Mouse (Mus musculus): ENCODE results near the gene Clec2i. TPM values are rescaled to one million over a fixed set of nuclear protein-coding genes. Genes with fewer than 3 reads are reported as not detected.
"Not testable (repeated sequence)": the region's sequence is repeated elsewhere in the genome, so short reads cannot be mapped to it uniquely, and the experiment has no call there.

The Clec2i gene
- total and polyA plus RNA-seq, 3 experiments = not detected

DNA sequence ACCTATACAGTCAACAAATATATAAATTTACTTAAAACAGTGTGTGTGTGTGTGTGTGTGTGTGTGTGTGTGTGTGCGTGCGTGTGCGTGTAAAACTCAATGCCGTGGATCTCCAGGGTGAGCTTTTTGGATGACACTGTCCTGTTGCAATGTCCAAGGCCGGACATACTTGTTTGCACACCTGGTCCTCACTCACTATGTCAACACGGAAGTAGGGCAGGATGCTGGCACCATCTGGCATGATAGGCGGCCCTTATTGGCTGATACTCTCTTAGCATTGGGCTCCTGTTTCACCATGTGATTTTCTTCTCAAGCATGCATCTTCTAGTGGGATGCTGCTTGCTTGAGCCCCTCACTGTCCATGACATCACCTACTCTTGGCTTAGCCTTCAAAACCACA, 47.5 kb upstream of the Clec2i start:
- Histone ChIP-seq H3K27ac (ENCODE audit: control insufficient read depth, low read depth, low read length) (no peak overlapping the region), H3K27me3 (ENCODE audit: control insufficient read depth in 1 of 2, insufficient read depth in 2 of 2, low read length in 2 of 2) (no peaks in the 10 kb centered on the region), H3K4me1 (ENCODE audit: control insufficient read depth in 1 of 2, insufficient read depth in 2 of 2, low read length in 2 of 2) (peaks cover 0 to 19% of the 10 kb centered on the region in 2 experiments; a peak in 3 of 4 replicates), H3K9me3 (replicated peaks; ENCODE audit: insufficient read depth, low read length) (no peaks in the 10 kb centered on the region), H3K4me3 (ENCODE audit: control insufficient read depth in 1 of 2, insufficient read depth in 1 of 2, low read depth in 2 of 2, low read length in 2 of 2) (peak overlapping the region; percentile 46 to 62; a peak in 3 of 4 replicates), H3K36me3 (ENCODE audit: control insufficient read depth in 1 of 2, insufficient read depth in 2 of 2, low read length in 2 of 2) (peaks cover 0 to 12% of the 10 kb centered on the region in 2 experiments; a peak in 2 of 4 replicates), H3K9ac (ENCODE audit: control insufficient read depth, low read depth, low read length, poor library complexity, severe bottlenecking) (no peak overlapping the region), H3K79me2 (ENCODE audit: control insufficient read depth, insufficient read depth, low read length, poor library complexity) (no peaks in the 10 kb centered on the region; the same call in 1 of the 2 replicates)
- TF ChIP-seq MXI1 (IDR thresholded peaks at IDR 0.05; ENCODE audit: low read depth, low read length) = peak; percentile 37; the same call in 1 of the 2 replicates
- TF ChIP-seq USF1 (IDR thresholded peaks at IDR 0.05; ENCODE audit: low read depth, low read length) = peak; percentile 43; the same call in 1 of the 2 replicates
- TF ChIP-seq POLR2AphosphoS5 (IDR thresholded peaks at IDR 0.05; ENCODE audit: borderline replicate concordance, low read depth, low read length) = no peak
- peak; percentile 74; the same call in 1 of the 2 replicates for TF ChIP-seq ELF1 (IDR thresholded peaks at IDR 0.05; ENCODE audit: low read depth, low read length)
- TF ChIP-seq CHD1 (IDR thresholded peaks at IDR 0.05; ENCODE audit: low read depth, low read length) = no peak
- peak; percentile 66 for DNase-seq (ENCODE audit: low read depth, low spot score)

DNA sequence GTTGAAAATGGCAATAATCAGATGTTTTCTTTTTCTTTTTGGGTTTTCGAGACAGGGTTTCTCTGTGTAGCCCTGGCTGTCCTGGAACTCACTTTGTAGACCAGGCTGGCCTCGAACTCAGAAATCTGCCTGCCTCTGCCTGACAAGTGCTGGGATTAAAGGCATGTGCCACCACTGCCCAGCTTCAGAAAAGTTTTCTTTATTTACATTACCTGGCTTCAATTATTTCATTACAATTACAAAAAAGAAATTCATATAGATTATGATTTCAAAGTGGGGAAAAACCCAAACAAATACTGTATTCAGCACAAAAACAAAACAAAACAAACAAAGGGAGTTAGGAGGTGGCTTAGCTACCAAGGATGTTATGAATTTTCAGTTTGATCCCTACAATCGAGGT, 46.7 kb upstream of the Clec2i start:
- H3K27me3 ChIP-seq (ENCODE audit: control insufficient read depth in 1 of 2, insufficient read depth in 2 of 2, low read length in 2 of 2); H3K9ac ChIP-seq (ENCODE audit: control insufficient read depth, low read depth, low read length, poor library complexity, severe bottlenecking); H3K79me2 ChIP-seq (ENCODE audit: control insufficient read depth, insufficient read depth, low read length, poor library complexity); H3K27ac ChIP-seq (ENCODE audit: control insufficient read depth, low read depth, low read length); H3K4me3 ChIP-seq (ENCODE audit: control insufficient read depth in 1 of 2, insufficient read depth in 1 of 2, low read depth in 2 of 2, low read length in 2 of 2); H3K9me3 ChIP-seq (replicated peaks; ENCODE audit: insufficient read depth, low read length): not testable (repeated sequence)
- peaks cover 0 to 11% of the 10 kb centered on the region in 2 experiments; a peak in 2 of 4 replicates for H3K36me3 ChIP-seq (ENCODE audit: control insufficient read depth in 1 of 2, insufficient read depth in 2 of 2, low read length in 2 of 2)
- peak; percentile 45 for DNase-seq (ENCODE audit: low read depth, low spot score)
- H3K4me1 ChIP-seq (ENCODE audit: control insufficient read depth in 1 of 2, insufficient read depth in 2 of 2, low read length in 2 of 2) = peaks cover 2 to 14% of the 10 kb centered on the region in 2 experiments; a peak in 3 of 4 replicates
- peak; percentile 98 for TF ChIP-seq TBP (IDR thresholded peaks at IDR 0.05; ENCODE audit: low read depth, low read length)

- H3K4me1 ChIP-seq (ENCODE audit: control insufficient read depth in 1 of 2, insufficient read depth in 2 of 2, low read length in 2 of 2) = peaks cover 2 to 14% of the 10 kb centered on the region in 2 experiments; a peak in 3 of 4 replicates
- TF ChIP-seq ZNF384 (IDR thresholded peaks at IDR 0.05; ENCODE audit: low read depth, low read length) (no peak), MYC (IDR thresholded peaks at IDR 0.05; ENCODE audit: low read depth, low read length) (peak; percentile 52), TAL1 (IDR thresholded peaks at IDR 0.05; ENCODE audit: low read length) (peak; percentile 21), SIN3A (IDR thresholded peaks at IDR 0.05; ENCODE audit: low read length) (no peak), MXI1 (IDR thresholded peaks at IDR 0.05; ENCODE audit: low read depth, low read length) (0 out of 2 replicates have a peak, but pooled peaks have one; percentile 10), USF1 (IDR thresholded peaks at IDR 0.05; ENCODE audit: low read depth, low read length) (peak; percentile 39; the same call in 1 of the 2 replicates), TCF12 (IDR thresholded peaks at IDR 0.05; ENCODE audit: low read depth, low read length) (0 out of 2 replicates have a peak, but pooled peaks have one; percentile 6)
Observed at GRCm38 (mm10) chr6:128841327-128842089, 45.9 kb upstream of the Clec2i start.

More at GRCm38 (mm10) chr6:128841327-128842089, 45.9 kb upstream of the Clec2i start:
- Histone ChIP-seq H3K79me2 (ENCODE audit: control insufficient read depth, insufficient read depth, low read length, poor library complexity) (no peaks in the 10 kb centered on the region; the same call in 1 of the 2 replicates), H3K36me3 (ENCODE audit: control insufficient read depth in 1 of 2, insufficient read depth in 2 of 2, low read length in 2 of 2) (peaks cover 0 to 11% of the 10 kb centered on the region in 2 experiments; a peak in 2 of 4 replicates), H3K27me3 (ENCODE audit: control insufficient read depth in 1 of 2, insufficient read depth in 2 of 2, low read length in 2 of 2) (no peaks in the 10 kb centered on the region), H3K9me3 (replicated peaks; ENCODE audit: insufficient read depth, low read length) (no peaks in the 10 kb centered on the region), H3K4me3 (ENCODE audit: control insufficient read depth in 1 of 2, insufficient read depth in 1 of 2, low read depth in 2 of 2, low read length in 2 of 2) (peak overlapping the region; percentile 68 to 73), H3K9ac (ENCODE audit: control insufficient read depth, low read depth, low read length, poor library complexity, severe bottlenecking) (peak overlapping the region; percentile 76), H3K27ac (ENCODE audit: control insufficient read depth, low read depth, low read length) (peak overlapping the region; percentile 50; the same call in 1 of the 2 replicates)
- peak; percentile 65 for DNase-seq (ENCODE audit: low read depth, low spot score)
